Mouse (Mus musculus): ENCODE data around the gene Bpifb6. TPM values are rescaled to one million over a fixed set of nuclear protein-coding genes. Genes with fewer than 3 reads are reported as not detected.

The Bpifb6 gene
- polyA plus RNA-seq, 1 experiment from 2014 or later = 0.12 TPM

Other genes with a start within 250 kb of the Bpifb6 start
- 0.09 and 0.12 TPM in 2 replicates for gene Dnmt3c, start 203.7 kb upstream of the Bpifb6 start, polyA plus RNA-seq (2015; fragmentation: Nextera tagmentation; extraction: Ambion mirVana)
- gene Mapre1, start 159.1 kb upstream of the Bpifb6 start, polyA plus RNA-seq (2015; fragmentation: Nextera tagmentation; extraction: Ambion mirVana) = 338 and 342 TPM in 2 replicates
- not detected in 2 replicates for gene Efcab8, start 120.5 kb upstream of the Bpifb6 start, polyA plus RNA-seq (2015; fragmentation: Nextera tagmentation; extraction: Ambion mirVana)
- not detected in 2 replicates for gene Sun5, start 29.3 kb upstream of the Bpifb6 start, polyA plus RNA-seq (2015; fragmentation: Nextera tagmentation; extraction: Ambion mirVana)
- gene Bpifb2, start 25.3 kb upstream of the Bpifb6 start, polyA plus RNA-seq (2015; fragmentation: Nextera tagmentation; extraction: Ambion mirVana) = not detected in 2 replicates
- not detected in 2 replicates for gene Bpifb3, start 17.8 kb downstream of the Bpifb6 start, polyA plus RNA-seq (2015; fragmentation: Nextera tagmentation; extraction: Ambion mirVana)
- not detected in 2 replicates for gene Bpifb4, start 37.8 kb downstream of the Bpifb6 start, polyA plus RNA-seq (2015; fragmentation: Nextera tagmentation; extraction: Ambion mirVana)
- gene Bpifa6, start 74.6 kb downstream of the Bpifb6 start, polyA plus RNA-seq (2015; fragmentation: Nextera tagmentation; extraction: Ambion mirVana) = not detected in 2 replicates
- gene Bpifa2, start 107.9 kb downstream of the Bpifb6 start, polyA plus RNA-seq (2015; fragmentation: Nextera tagmentation; extraction: Ambion mirVana) = not detected in 2 replicates
- not detected in 2 replicates for gene Bpifa3, start 229.9 kb downstream of the Bpifb6 start, polyA plus RNA-seq (2015; fragmentation: Nextera tagmentation; extraction: Ambion mirVana)
- 51.3 TPM in 1 of 2 replicates, not detected in the other for gene Bpifa1, start 242.5 kb downstream of the Bpifb6 start, polyA plus RNA-seq (2015; fragmentation: Nextera tagmentation; extraction: Ambion mirVana)